Mouse (Mus musculus): ENCODE measurements around the gene Cd44. TPM values are rescaled to one million over a fixed set of nuclear protein-coding genes. Genes with fewer than 3 reads are reported as not detected.

Gene Cd44
- total RNA-seq, 1 experiment from 2014 or later: 180 TPM

Other genes starting within 250 kb of the Cd44 start
- not detected in 2 replicates for gene Slc1a2, start 243.0 kb downstream of the Cd44 start, total RNA-seq (2017)
- 24.5 and 33.7 TPM in 2 replicates for gene Pdhx, start 171.8 kb upstream of the Cd44 start, total RNA-seq (2017)
- gene Apip, start 172.0 kb upstream of the Cd44 start, total RNA-seq (2017): 21.6 and 29.8 TPM in 2 replicates

Data from hematopoietic stem cell, adult 5-6 weeks (primary cell).